Mouse (Mus musculus): ENCODE measurements around the gene Pld2. TPM values are rescaled to one million over a fixed set of nuclear protein-coding genes. Genes with fewer than 3 reads are reported as not detected.

The Pld2 gene
- polyA plus RNA-seq, 1 experiment from 2014 or later = 10.8 TPM

- no peak within 1 kb of the TSS for H3K4me2 ChIP-seq (replicated peaks; ENCODE audit: low read depth, low read length)
- TF ChIP-seq EP300 (IDR thresholded peaks at IDR 0.05) = no peak
- no peak for TF ChIP-seq CTCF (IDR thresholded peaks at IDR 0.05)
- no peaks in the 10 kb centered on the region; the same call in none of the 2 replicates for H3K36me3 ChIP-seq (ENCODE audit: insufficient read depth, low read length)
- no peaks in the 10 kb centered on the region for H3K9me3 ChIP-seq (ENCODE audit: low read length)
- H3K4me1 ChIP-seq (ENCODE audit: insufficient read depth, low read depth, low read length) = no peaks in the 10 kb centered on the region
- ATAC-seq (no peak), DNase-seq (ENCODE audit: low spot score) (no peak)
- no peaks in the 10 kb centered on the region for H3K27me3 ChIP-seq (replicated peaks; ENCODE audit: insufficient read depth, low read length)
- H3K4me3 ChIP-seq (ENCODE audit: low read depth, low read length) = no peak within 1 kb of the TSS
- H3K27ac ChIP-seq (ENCODE audit: low read length) = no peak within 1 kb of the TSS
- 80% methylated on average over 6 of the region's 6 CpGs for WGBS
- no peak within 1 kb of the TSS for H3K9ac ChIP-seq (replicated peaks; ENCODE audit: low read depth)
Measured at GRCm38 (mm10) chr11:70532839-70533238, 7.0 kb upstream of the Pld2 start, which contains the start of gene Gm40193. Gene Gm40193, minus strand, starts transcription at chr11:70532939.

DNA sequence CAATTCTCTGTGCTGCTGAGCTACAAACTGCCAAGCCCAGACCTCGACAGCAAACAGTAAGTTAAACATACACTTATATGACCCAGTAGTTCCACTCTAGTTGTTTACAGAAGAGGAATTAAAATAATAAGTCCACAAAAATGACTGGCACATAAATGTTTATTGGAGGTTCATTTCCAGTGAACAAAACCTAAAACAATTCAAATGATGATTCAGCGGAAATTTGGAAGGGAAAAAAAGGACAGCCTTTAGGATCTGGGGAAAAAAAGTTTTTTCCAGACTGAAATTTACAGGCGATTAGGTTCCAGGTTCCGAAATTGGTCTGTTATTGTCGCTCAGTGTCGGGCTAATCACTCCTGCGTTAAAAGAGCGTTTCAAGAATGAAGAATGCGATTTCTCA, 441 bp upstream of the Pld2 start:
- Histone ChIP-seq H3K9me3 (ENCODE audit: low read length) (no peaks in the 10 kb centered on the region), H3K4me1 (ENCODE audit: insufficient read depth, low read depth, low read length) (peaks cover 3% of the 10 kb centered on the region; the same call in 1 of the 2 replicates), H3K36me3 (ENCODE audit: insufficient read depth, low read length) (no peaks in the 10 kb centered on the region), H3K4me2 (replicated peaks; ENCODE audit: low read depth, low read length) (peak overlapping the region; percentile 77), H3K9ac (replicated peaks; ENCODE audit: low read depth) (0 out of 2 replicates have a peak overlapping the region, but pooled peaks have one; percentile 58), H3K27ac (ENCODE audit: low read length) (peak overlapping the region; percentile 87; the same call in 1 of the 2 replicates), H3K4me3 (ENCODE audit: low read depth, low read length) (peak overlapping the region; percentile 62), H3K27me3 (replicated peaks; ENCODE audit: insufficient read depth, low read length) (no peaks in the 10 kb centered on the region)
- DNase-seq (ENCODE audit: low spot score) (peak; percentile 7), ATAC-seq (no peak)
- TF ChIP-seq CTCF (IDR thresholded peaks at IDR 0.05) = no peak
- TF ChIP-seq EP300 (IDR thresholded peaks at IDR 0.05) = no peak
- 11% methylated on average over 9 of the region's 9 CpGs for WGBS

DNA sequence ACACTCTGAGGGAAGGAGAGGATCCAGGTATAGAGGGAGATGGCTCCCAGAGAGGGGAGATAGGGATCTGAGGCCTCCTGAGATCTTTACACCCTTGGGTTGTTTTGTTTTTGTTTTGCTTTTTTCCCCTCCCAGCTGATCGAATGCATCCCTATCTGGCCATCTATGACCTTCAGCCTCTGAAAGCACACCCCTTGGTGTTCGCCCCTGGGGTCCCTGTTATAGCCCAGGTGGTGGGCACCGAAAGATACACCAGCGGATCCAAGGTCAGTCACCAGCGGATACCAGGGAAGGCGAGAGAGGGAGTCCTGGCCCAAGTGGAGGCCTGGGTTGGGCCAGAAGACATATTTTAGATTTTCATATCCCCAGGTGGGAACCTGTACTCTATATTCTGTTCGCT, 1.1 kb downstream of the Pld2 start:
- Histone ChIP-seq H3K36me3 (ENCODE audit: insufficient read depth, low read length) (no peaks in the 10 kb centered on the region), H3K4me1 (ENCODE audit: insufficient read depth, low read depth, low read length) (peaks cover 3% of the 10 kb centered on the region; the same call in 1 of the 2 replicates), H3K9me3 (ENCODE audit: low read length) (no peaks in the 10 kb centered on the region), H3K9ac (replicated peaks; ENCODE audit: low read depth) (0 out of 2 replicates have a peak overlapping the region, but pooled peaks have one; percentile 58), H3K4me3 (ENCODE audit: low read depth, low read length) (peak overlapping the region; percentile 62), H3K27ac (ENCODE audit: low read length) (peak overlapping the region; percentile 87; the same call in 1 of the 2 replicates), H3K27me3 (replicated peaks; ENCODE audit: insufficient read depth, low read length) (no peaks in the 10 kb centered on the region), H3K4me2 (replicated peaks; ENCODE audit: low read depth, low read length) (peak overlapping the region; percentile 77)
- TF ChIP-seq CTCF (IDR thresholded peaks at IDR 0.05) (no peak), EP300 (IDR thresholded peaks at IDR 0.05) (no peak)
- ATAC-seq (no peak), DNase-seq (ENCODE audit: low spot score) (no peak)
- 83% methylated on average over 7 of the region's 7 CpGs for WGBS

DNA sequence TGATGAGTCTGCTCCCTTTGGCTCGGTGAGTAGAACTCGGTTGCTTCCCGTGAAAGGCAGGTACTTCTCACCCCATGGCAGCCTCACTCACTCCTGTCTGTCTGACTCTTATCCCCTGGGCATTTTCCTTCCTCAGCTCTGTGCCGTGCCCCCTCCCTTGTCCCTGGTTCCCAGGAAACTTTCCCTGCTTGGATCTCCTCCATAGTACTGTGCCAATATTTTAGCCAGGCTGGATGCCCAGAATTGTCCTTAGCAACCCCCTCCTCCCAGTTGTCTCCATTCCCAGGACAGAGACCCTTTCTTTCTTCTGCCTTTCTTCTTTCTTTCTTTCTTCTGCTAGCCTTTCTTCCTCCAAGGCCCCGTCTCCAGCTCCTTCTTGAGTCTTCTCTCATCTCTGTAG, 1.6 kb downstream of the Pld2 start:
- TF ChIP-seq CTCF (IDR thresholded peaks at IDR 0.05) = no peak
- no peak for TF ChIP-seq EP300 (IDR thresholded peaks at IDR 0.05)
- ATAC-seq (no peak), DNase-seq (ENCODE audit: low spot score) (no peak)
- no peak overlapping the region for H3K4me3 ChIP-seq (ENCODE audit: low read depth, low read length)
- no peak overlapping the region for H3K27ac ChIP-seq (ENCODE audit: low read length)
- peaks cover 3% of the 10 kb centered on the region; the same call in 1 of the 2 replicates for H3K4me1 ChIP-seq (ENCODE audit: insufficient read depth, low read depth, low read length)
- H3K9me3 ChIP-seq (ENCODE audit: low read length) = no peaks in the 10 kb centered on the region
- WGBS = 70% methylated on average over 5 of the region's 5 CpGs
- H3K27me3 ChIP-seq (replicated peaks; ENCODE audit: insufficient read depth, low read length) = no peaks in the 10 kb centered on the region
- no peak overlapping the region for H3K9ac ChIP-seq (replicated peaks; ENCODE audit: low read depth)
- H3K36me3 ChIP-seq (ENCODE audit: insufficient read depth, low read length) = no peaks in the 10 kb centered on the region
- no peak overlapping the region for H3K4me2 ChIP-seq (replicated peaks; ENCODE audit: low read depth, low read length)

GRCm38 (mm10) chr11:70544496-70544895, 4.6 kb downstream of the Pld2 start:
- H3K9ac ChIP-seq (replicated peaks; ENCODE audit: low read depth) = no peak overlapping the region
- ATAC-seq (no peak), DNase-seq (ENCODE audit: low spot score) (no peak)
- no peak overlapping the region for H3K4me2 ChIP-seq (replicated peaks; ENCODE audit: low read depth, low read length)
- H3K36me3 ChIP-seq (ENCODE audit: insufficient read depth, low read length) = no peaks in the 10 kb centered on the region
- no peaks in the 10 kb centered on the region for H3K9me3 ChIP-seq (ENCODE audit: low read length)
- H3K27ac ChIP-seq (ENCODE audit: low read length) = no peak overlapping the region
- no peaks in the 10 kb centered on the region for H3K27me3 ChIP-seq (replicated peaks; ENCODE audit: insufficient read depth, low read length)
- peaks cover 3% of the 10 kb centered on the region; the same call in 1 of the 2 replicates for H3K4me1 ChIP-seq (ENCODE audit: insufficient read depth, low read depth, low read length)
- H3K4me3 ChIP-seq (ENCODE audit: low read depth, low read length) = no peak overlapping the region
- 61% methylated on average over 7 of the region's 7 CpGs for WGBS
- TF ChIP-seq CTCF (IDR thresholded peaks at IDR 0.05) = no peak
- no peak for TF ChIP-seq EP300 (IDR thresholded peaks at IDR 0.05)

- 84% methylated on average over 8 of the region's 8 CpGs for WGBS
- H3K4me1 ChIP-seq (ENCODE audit: insufficient read depth, low read depth, low read length) = no peaks in the 10 kb centered on the region
- no peak for ATAC-seq
- H3K9me3 ChIP-seq (ENCODE audit: low read length) = no peaks in the 10 kb centered on the region
- H3K4me2 ChIP-seq (replicated peaks; ENCODE audit: low read depth, low read length) = no peak overlapping the region
- no peak overlapping the region for H3K27ac ChIP-seq (ENCODE audit: low read length)
- no peaks in the 10 kb centered on the region for H3K36me3 ChIP-seq (ENCODE audit: insufficient read depth, low read length)
- DNase-seq (ENCODE audit: low spot score) = no peak
- H3K4me3 ChIP-seq (ENCODE audit: low read depth, low read length) = no peak overlapping the region
- no peaks in the 10 kb centered on the region for H3K27me3 ChIP-seq (replicated peaks; ENCODE audit: insufficient read depth, low read length)
- no peak overlapping the region for H3K9ac ChIP-seq (replicated peaks; ENCODE audit: low read depth)
- TF ChIP-seq CTCF (IDR thresholded peaks at IDR 0.05) = no peak
- no peak for TF ChIP-seq EP300 (IDR thresholded peaks at IDR 0.05)
Measured at GRCm38 (mm10) chr11:70551526-70551925, 11.7 kb downstream of the Pld2 start.
